Mouse (Mus musculus): Measurements from ENCODE around the gene Rsph3a.
"Not testable (repeated sequence)": the region's sequence is repeated elsewhere in the genome, so short reads cannot be mapped to it uniquely, and the experiment has no call there.

DNA sequence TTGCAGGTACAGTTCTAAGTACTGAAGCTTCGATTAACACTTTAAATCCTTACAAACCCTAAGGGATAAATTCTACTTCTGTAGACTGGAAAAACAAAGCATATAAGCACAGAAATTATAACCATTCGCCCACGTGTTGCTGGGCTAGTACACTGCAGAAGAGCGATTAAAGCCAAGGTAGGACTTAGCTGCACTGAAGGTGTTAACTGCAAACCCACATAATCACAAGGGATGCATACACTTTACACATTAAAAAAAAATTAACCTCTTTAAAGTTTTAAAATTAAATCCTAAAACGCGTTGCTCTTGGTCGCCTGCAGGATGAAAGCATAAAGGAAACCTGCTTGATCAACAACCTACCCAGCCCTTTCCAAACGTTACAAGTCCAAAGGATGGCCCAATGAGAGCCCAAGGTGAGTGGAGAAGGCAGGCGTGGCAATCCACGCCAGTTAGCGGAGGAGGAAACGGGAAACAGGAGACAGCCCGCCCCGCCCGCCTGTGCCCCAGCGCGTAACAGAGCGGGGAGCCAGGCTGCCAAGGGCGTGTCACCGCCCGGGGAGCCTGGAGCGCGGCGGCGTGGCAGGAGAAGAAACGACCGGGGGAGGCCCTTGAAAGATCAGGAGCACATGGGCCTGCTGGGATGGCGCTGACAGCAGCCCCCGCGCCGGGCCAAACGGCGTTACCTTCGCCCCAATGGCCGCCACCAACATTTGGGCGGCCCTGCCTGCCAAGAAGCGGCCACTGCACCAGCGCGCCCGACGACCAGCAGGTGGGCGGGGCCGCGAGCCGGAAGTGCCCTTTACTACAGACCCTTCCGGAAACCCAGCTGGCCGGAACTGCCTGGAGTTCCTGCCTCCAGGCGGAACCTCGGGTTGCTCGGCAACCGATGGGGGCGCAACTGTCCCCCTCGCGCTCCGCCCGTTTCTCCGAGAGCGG is at the start of gene Rsph3a:
- not testable (repeated sequence) for TF ChIP-seq CTCF (IDR thresholded peaks at IDR 0.05; ENCODE audit: insufficient read depth, low read length)
- TF ChIP-seq POLR2A (IDR thresholded peaks at IDR 0.05; ENCODE audit: borderline replicate concordance, extremely low read depth, low read depth, low read length) = peak; percentile 58; the same call in 1 of the 2 replicates
